Mouse (Mus musculus) limb, embryonic 14.5 days (tissue): ENCODE data around the gene Dlg2. TPM values are rescaled to one million over a fixed set of nuclear protein-coding genes. Genes with fewer than 3 reads are reported as not detected.

Source experiments
- ATAC-seq: fragments of 200-750 bp; cut with Nextera tagmentation; 2 replicates; pipeline ENCODE4 v1.8.0; 2017; ENCODE audit warnings: low read depth, moderate number of reproducible peaks, moderate TSS enrichment; ENCODE audit not compliant: low FRiP score
- DNase-seq: peaks from one replicate; pipeline ENCODE4 v3.0.0-alpha.2; 2015; ENCODE audit warnings: low spot score
- H3K27ac ChIP-seq: fragments of 300-500 bp; sonication (generic); replicated peaks from 2 replicates; pipeline ENCODE4 v1.5.1; 2014; ENCODE audit warnings: low read depth, mild to moderate bottlenecking, low read length, moderate library complexity, mixed read lengths
- H3K27me3 ChIP-seq: fragments of 300-500 bp; sonication (generic); 2 replicates; pipeline ENCODE4 v1.6.1; 2014; ENCODE audit warnings: low read length, mixed read lengths; ENCODE audit not compliant: control insufficient read depth, insufficient read depth
- H3K36me3 ChIP-seq: fragments of 300-500 bp; sonication (generic); 2 replicates; pipeline ENCODE4 v1.6.1; 2014; ENCODE audit warnings: mild to moderate bottlenecking, low read length, moderate library complexity, mixed read lengths; ENCODE audit not compliant: control insufficient read depth, insufficient read depth
- H3K4me1 ChIP-seq: fragments of 300-500 bp; sonication (generic); 2 replicates; pipeline ENCODE4 v1.6.1; 2014; ENCODE audit warnings: antibody characterized with exemption, low read length, mixed read lengths; ENCODE audit not compliant: control insufficient read depth, insufficient read depth
- H3K4me2 ChIP-seq: fragments of 300-500 bp; sonication (generic); replicated peaks from 2 replicates; pipeline ENCODE4 v1.6.1; 2014; ENCODE audit warnings: low read depth, mild to moderate bottlenecking, low read length, moderate library complexity; ENCODE audit not compliant: severe bottlenecking
- H3K4me3 ChIP-seq: fragments of 300-500 bp; sonication (generic); replicated peaks from 2 replicates; pipeline ENCODE4 v1.5.1; 2014; ENCODE audit warnings: low read length
- H3K9ac ChIP-seq: fragments of 300-500 bp; sonication (generic); 2 replicates; pipeline ENCODE4 v1.6.1; 2014; ENCODE audit warnings: mild to moderate bottlenecking, low read depth, low read length, moderate library complexity; ENCODE audit not compliant: severe bottlenecking
- H3K9me3 ChIP-seq: fragments of 300-500 bp; sonication (generic); 2 replicates; pipeline ENCODE4 v1.6.1; 2016; ENCODE audit warnings: low read length; ENCODE audit not compliant: control insufficient read depth
- POLR2A ChIP-seq: fragments of 200-500 bp; IDR thresholded peaks from 2 replicates; pipeline ENCODE4 v1.8.0; 2012; ENCODE audit warnings: inconsistent platforms, mild to moderate bottlenecking, moderate library complexity, borderline replicate concordance; ENCODE audit not compliant: insufficient read depth, insufficient read length; ENCODE audit errors: extremely low read depth
- WGBS: fragments of 180-500 bp; shearing (Covaris S2); extraction: QIAGEN DNeasy Blood & Tissue Kit; methylation state at CpG from one replicate; pipeline ENCODE4 v1.1.7; 2014; 5-methylcytosine and 5-hydroxymethylcytosine counted together
- polyA plus RNA-seq, 2 experiments: library from polyadenylated mRNA; depleted of rRNA in 1 of 2; stranded (reverse) in 1 of 2; unstranded in 1 of 2; fragments of >200 nt; fragmentation: Nextera tagmentation in 1 of 2; extraction: Ambion mirVana in 1 of 2; gene quantifications; 2 replicates each; pipeline versions ENCODE4 v1.2.1 to v1.2.3; 2012 to 2014

The Dlg2 gene
- polyA plus RNA-seq, 2 experiments, result 4.6 to 7.3 TPM

DNA sequence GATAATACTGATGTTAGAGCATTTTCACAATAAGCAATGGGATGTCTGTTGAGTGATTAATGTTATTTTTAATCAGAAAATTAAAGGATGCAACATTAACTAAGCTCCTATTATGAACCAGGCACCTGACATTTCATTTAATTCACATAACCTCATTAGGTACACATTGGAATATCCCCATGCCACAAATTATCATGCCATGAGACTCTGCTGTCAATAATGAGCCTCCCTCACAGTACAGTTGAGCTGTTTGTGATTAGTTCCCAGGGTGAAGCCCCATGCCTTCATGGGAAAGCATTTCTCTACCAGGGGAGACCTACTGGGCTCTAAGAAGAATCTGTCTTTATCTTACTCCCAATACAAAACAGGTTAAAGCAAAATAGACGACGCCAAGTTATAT is 697.1 kb downstream of the Dlg2 start:
- Histone ChIP-seq H3K9ac (no peak overlapping the region), H3K9me3 (no peaks in the 10 kb centered on the region), H3K27me3 (no peaks in the 10 kb centered on the region), H3K4me3 (no peak overlapping the region), H3K27ac (no peak overlapping the region), H3K4me1 (no peaks in the 10 kb centered on the region), H3K4me2 (no peak overlapping the region), H3K36me3 (no peaks in the 10 kb centered on the region)
- WGBS, result 88% methylated on average over 2 of the region's 2 CpGs
- DNase-seq (no peak), ATAC-seq (no peak)
- TF ChIP-seq POLR2A, result no peak

DNA sequence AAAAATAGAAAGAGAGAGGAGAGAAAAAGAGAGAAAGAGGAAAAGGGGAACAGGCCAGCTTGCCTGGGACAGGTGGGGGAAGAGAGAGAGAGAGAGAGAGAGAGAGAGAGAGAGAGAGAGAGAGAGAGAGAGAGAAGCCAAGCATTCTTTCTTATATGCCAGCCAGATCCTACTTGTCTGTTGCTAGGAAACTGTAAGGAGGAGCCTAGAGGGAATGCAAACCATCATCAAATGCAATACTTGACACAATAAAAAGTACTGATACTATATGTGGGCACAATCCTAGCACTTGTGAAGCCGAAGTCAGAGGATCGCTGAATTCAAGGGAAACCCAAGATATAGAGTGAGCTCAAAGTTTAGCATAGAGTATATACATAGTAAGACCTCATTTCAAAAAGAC is 711.7 kb downstream of the Dlg2 start:
- no peak for ATAC-seq
- Histone ChIP-seq H3K4me1 (no peaks in the 10 kb centered on the region), H3K4me2 (no peak overlapping the region), H3K27ac (no peak overlapping the region), H3K9me3 (no peaks in the 10 kb centered on the region), H3K4me3 (no peak overlapping the region), H3K9ac (no peak overlapping the region), H3K27me3 (no peaks in the 10 kb centered on the region), H3K36me3 (no peaks in the 10 kb centered on the region)
- DNase-seq, result no peak
- 97% methylated on average over 2 of the region's 2 CpGs for WGBS
- no peak for TF ChIP-seq POLR2A

DNA sequence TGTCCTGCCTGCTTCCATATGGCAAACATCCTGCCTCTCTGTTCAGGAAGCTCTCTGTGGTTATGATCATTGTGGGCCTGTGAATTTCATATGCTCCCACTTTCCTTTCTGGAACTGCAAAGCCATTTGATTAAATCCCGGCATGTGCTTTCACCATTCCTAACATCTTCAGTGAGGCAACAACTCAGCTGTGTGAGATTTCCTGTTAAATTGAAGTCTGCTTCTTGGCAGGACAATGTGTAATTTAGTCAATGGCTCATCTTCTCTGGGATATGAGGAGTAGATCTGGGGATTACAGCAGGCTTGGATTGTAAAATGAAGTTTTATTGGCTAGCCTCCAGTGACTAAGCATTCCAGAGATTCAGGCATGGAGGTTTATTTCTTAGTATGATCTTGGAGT is 722.9 kb downstream of the Dlg2 start:
- no peak overlapping the region for H3K4me3 ChIP-seq
- no peaks in the 10 kb centered on the region for H3K36me3 ChIP-seq
- H3K9ac ChIP-seq, result no peak overlapping the region
- H3K9me3 ChIP-seq, result no peaks in the 10 kb centered on the region
- H3K27me3 ChIP-seq, result no peaks in the 10 kb centered on the region
- H3K4me2 ChIP-seq, result no peak overlapping the region
- peak; percentile 23; the same call in 1 of the 2 replicates for ATAC-seq
- no peak overlapping the region for H3K27ac ChIP-seq
- no peaks in the 10 kb centered on the region for H3K4me1 ChIP-seq
- TF ChIP-seq POLR2A, result no peak
- peak; percentile 46 for DNase-seq
- WGBS, result 66% methylated on average over 1 of the region's 1 CpGs

DNA sequence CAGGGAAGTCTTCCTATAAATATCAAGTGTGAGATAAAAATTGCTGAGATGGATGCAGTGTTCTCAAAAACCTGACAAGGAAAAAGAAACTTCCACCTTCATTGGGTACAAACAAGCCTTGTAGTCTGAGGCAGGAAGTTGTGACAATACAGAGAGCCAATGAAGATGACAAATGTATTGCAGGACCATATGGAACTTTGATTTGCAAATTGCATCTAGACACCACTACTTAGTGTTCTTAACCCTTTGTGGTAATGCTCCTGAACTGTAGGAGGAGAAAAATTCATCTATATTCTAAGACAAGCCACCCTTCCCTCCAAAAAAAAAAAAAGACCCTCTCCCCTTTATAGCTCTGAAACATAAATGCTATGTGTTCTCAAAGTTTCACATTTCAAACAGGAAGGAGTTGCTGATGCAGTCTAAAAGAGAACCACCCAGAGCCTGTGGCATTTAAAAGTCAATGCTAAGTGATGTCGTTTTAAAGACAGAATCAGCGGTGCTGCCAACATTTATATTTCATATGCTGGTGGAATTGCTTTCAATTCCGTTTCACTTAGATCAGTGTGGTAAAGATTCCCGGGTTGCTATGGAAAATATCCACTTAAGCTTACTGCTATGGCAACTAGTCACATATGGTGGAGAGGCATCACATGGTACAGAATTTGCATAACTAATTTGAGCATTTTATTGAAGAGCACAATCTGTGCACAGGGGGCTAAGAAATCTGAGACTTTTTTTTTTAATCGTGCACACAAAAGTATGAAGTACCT is 731.8 kb downstream of the Dlg2 start:
- Histone ChIP-seq H3K9ac (no peak overlapping the region), H3K27ac (no peak overlapping the region), H3K9me3 (no peaks in the 10 kb centered on the region), H3K4me3 (no peak overlapping the region), H3K4me2 (no peak overlapping the region), H3K36me3 (no peaks in the 10 kb centered on the region), H3K4me1 (no peaks in the 10 kb centered on the region), H3K27me3 (no peaks in the 10 kb centered on the region)
- ATAC-seq, result no peak
- no peak for TF ChIP-seq POLR2A
- 62% methylated on average over 5 of the region's 5 CpGs for WGBS
- DNase-seq, result no peak

DNA sequence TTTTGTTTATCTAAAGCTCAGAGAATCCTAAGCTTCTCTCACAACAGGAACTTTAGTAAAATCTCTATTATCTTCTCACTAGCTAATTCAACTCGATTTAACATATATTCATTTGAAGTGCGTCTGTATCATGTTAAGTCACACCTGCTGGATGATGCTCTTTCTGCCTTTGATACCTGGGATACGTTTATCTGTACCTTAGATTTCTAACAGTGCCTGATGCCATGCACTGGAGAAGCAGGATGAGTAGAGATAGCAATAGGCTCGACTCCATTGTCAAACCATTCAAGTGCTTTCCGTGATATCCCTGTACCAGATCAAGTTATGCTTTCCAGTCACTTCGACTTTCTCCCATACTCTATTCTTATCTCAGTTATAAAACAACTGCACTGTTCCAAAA is 732.5 kb downstream of the Dlg2 start:
- Histone ChIP-seq H3K36me3 (no peaks in the 10 kb centered on the region), H3K9me3 (no peaks in the 10 kb centered on the region), H3K4me2 (no peak overlapping the region), H3K4me3 (no peak overlapping the region), H3K4me1 (no peaks in the 10 kb centered on the region), H3K27ac (no peak overlapping the region), H3K27me3 (no peaks in the 10 kb centered on the region), H3K9ac (no peak overlapping the region)
- WGBS, result 81% methylated on average over 6 of the region's 6 CpGs
- ATAC-seq, result no peak
- no peak for DNase-seq
- no peak for TF ChIP-seq POLR2A
